Mouse (Mus musculus): ENCODE results near the gene Hspa12b. TPM values are rescaled to one million over a fixed set of nuclear protein-coding genes. Genes with fewer than 3 reads are reported as not detected.

The Hspa12b gene
- polyA plus RNA-seq, 1 experiment from 2014 or later: 8.6 TPM

- Histone ChIP-seq H3K27ac (peak overlapping the region; percentile 79), H3K9ac (peak overlapping the region; percentile 83), H3K9me3 (replicated peaks) (0 out of 2 replicates have a peak, but pooled peaks cover under 1% of the 10 kb centered on the region), H3K4me1 (peaks cover 35% of the 10 kb centered on the region), H3K4me2 (replicated peaks) (peak overlapping the region; percentile 81), H3K27me3 (no peaks in the 10 kb centered on the region), H3K4me3 (peak overlapping the region; percentile 55), H3K36me3 (no peaks in the 10 kb centered on the region)
- 1% methylated on average over 18 of the region's 18 CpGs for WGBS
- peak; percentile 75 for ATAC-seq (ENCODE audit: low FRiP score)
These were observed 32.4 kb downstream of the Hspa12b start for GRCm38 (mm10) chr2:131159491-131159910.

DNA sequence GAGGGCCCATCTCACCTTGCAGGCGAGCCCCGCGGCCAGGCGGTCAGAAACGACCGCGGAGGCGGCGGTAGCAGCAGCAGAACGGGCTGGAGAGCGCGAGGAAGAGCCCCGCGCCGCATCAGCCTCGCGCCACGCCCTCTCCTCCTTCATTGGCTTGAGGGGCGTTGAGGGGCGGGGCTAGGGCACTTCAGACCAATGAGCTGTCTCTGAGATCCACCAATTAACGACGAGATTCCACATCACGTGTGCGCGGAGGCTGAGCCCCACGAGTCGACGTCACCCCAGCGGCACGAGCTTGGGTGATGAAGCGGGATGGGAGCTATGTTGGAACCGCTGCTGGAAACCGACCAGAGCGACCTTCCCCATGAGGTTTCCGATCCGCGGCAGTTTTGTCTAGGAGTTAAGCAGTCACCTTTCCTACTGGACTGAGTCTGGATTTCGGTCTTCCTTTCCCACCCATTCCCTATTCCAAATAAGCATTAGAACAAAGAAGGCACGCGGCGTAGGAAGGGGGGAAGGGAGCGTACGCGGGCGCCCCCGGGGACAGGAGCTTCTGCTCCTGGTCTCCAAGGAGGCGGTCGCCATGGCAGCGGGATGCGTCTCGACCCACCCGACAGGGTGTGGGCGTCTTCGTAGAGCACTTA is 33.0 kb downstream of the Hspa12b start, which contains the start of gene 1700037H04Rik:
Gene 1700037H04Rik (minus strand): TSS at position 144 of the 644 bp plus-strand sequence.
- under 1% methylated on average over 54 of the region's 54 CpGs for WGBS
- Histone ChIP-seq H3K27ac (peak within 1 kb of the TSS; percentile 95), H3K4me2 (replicated peaks) (peak within 1 kb of the TSS; percentile 81), H3K27me3 (no peaks in the 10 kb centered on the region), H3K36me3 (no peaks in the 10 kb centered on the region), H3K9ac (peak within 1 kb of the TSS; percentile 83), H3K4me1 (peaks cover 35% of the 10 kb centered on the region), H3K9me3 (replicated peaks) (0 out of 2 replicates have a peak, but pooled peaks cover 5% of the 10 kb centered on the region), H3K4me3 (peak within 1 kb of the TSS; percentile 55)
- ATAC-seq (ENCODE audit: low FRiP score): peak; percentile 96

- peak overlapping the region; percentile 81 for H3K4me2 ChIP-seq (replicated peaks)
- peak overlapping the region; percentile 55 for H3K4me3 ChIP-seq
- H3K27me3 ChIP-seq: no peaks in the 10 kb centered on the region
- WGBS: under 1% methylated on average over 17 of the region's 17 CpGs
- peak overlapping the region; percentile 95 for H3K27ac ChIP-seq
- no peaks in the 10 kb centered on the region for H3K36me3 ChIP-seq
- peaks cover 35% of the 10 kb centered on the region for H3K4me1 ChIP-seq
- H3K9me3 ChIP-seq (replicated peaks): 0 out of 2 replicates have a peak, but pooled peaks cover 5% of the 10 kb centered on the region
- H3K9ac ChIP-seq: peak overlapping the region; percentile 72
- no peak for ATAC-seq (ENCODE audit: low FRiP score)
These were observed 33.6 kb downstream of the Hspa12b start for GRCm38 (mm10) chr2:131160671-131161111.

- 76% methylated on average over 7 of the region's 7 CpGs for WGBS
- Histone ChIP-seq H3K9ac (no peak overlapping the region), H3K4me3 (no peak overlapping the region), H3K4me1 (peaks cover 11% of the 10 kb centered on the region), H3K27me3 (no peaks in the 10 kb centered on the region), H3K36me3 (no peaks in the 10 kb centered on the region), H3K27ac (no peak overlapping the region), H3K9me3 (replicated peaks) (0 out of 2 replicates have a peak, but pooled peaks cover 5% of the 10 kb centered on the region), H3K4me2 (replicated peaks) (no peak overlapping the region)
- no peak for ATAC-seq (ENCODE audit: low FRiP score)
These were observed 36.8 kb downstream of the Hspa12b start for GRCm38 (mm10) chr2:131163924-131164323.

DNA sequence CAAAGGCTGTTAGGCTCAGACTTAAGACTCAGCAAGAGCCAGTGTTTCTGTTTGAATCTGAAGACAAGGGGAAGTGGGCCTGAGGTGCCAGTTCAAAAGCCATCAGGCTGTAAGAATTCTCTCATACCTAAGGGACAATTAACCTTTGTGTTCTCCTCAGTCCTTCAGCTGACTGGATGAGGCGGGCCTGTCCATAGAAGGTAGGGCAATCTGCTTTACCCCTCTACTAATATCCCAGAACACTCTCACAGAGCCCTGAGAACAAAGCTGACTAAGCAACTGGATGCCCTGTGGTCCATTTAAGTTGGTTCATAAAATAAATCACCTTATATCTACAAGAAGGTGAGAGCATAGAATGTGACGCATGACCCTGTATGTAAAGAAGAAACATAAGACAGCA is 39.1 kb downstream of the Hspa12b start:
- H3K36me3 ChIP-seq: no peaks in the 10 kb centered on the region
- 87% methylated on average over 2 of the region's 2 CpGs for WGBS
- H3K9me3 ChIP-seq (replicated peaks): 0 out of 2 replicates have a peak, but pooled peaks cover 5% of the 10 kb centered on the region
- H3K4me1 ChIP-seq: peaks cover 4% of the 10 kb centered on the region; the same call in 1 of the 2 replicates
- H3K4me3 ChIP-seq: no peak overlapping the region
- H3K9ac ChIP-seq: no peak overlapping the region
- no peak for ATAC-seq (ENCODE audit: low FRiP score)
- no peak overlapping the region for H3K4me2 ChIP-seq (replicated peaks)
- H3K27me3 ChIP-seq: peaks cover 10% of the 10 kb centered on the region
- no peak overlapping the region for H3K27ac ChIP-seq

- Histone ChIP-seq H3K4me3 (no peak overlapping the region), H3K4me1 (peaks cover 12% of the 10 kb centered on the region), H3K36me3 (peaks cover 6% of the 10 kb centered on the region; the same call in 1 of the 2 replicates), H3K27ac (no peak overlapping the region), H3K4me2 (replicated peaks) (no peak overlapping the region), H3K27me3 (peaks cover 28% of the 10 kb centered on the region), H3K9me3 (replicated peaks) (0 out of 2 replicates have a peak, but pooled peaks cover 5% of the 10 kb centered on the region), H3K9ac (no peak overlapping the region)
- no peak for ATAC-seq (ENCODE audit: low FRiP score)
- WGBS: 86% methylated on average over 6 of the region's 6 CpGs
These were observed 40.9 kb downstream of the Hspa12b start for GRCm38 (mm10) chr2:131167984-131168383.

- ATAC-seq (ENCODE audit: low FRiP score): no peak
- peaks cover 37% of the 10 kb centered on the region for H3K27me3 ChIP-seq
- no peak overlapping the region for H3K4me3 ChIP-seq
- peaks cover 6% of the 10 kb centered on the region; the same call in 1 of the 2 replicates for H3K36me3 ChIP-seq
- no peak overlapping the region for H3K4me2 ChIP-seq (replicated peaks)
- no peak overlapping the region for H3K27ac ChIP-seq
- peaks cover 18% of the 10 kb centered on the region for H3K4me1 ChIP-seq
- 82% methylated on average over 1 of the region's 1 CpGs for WGBS
- H3K9ac ChIP-seq: no peak overlapping the region
- H3K9me3 ChIP-seq (replicated peaks): 0 out of 2 replicates have a peak, but pooled peaks cover 5% of the 10 kb centered on the region
These were observed 41.8 kb downstream of the Hspa12b start for GRCm38 (mm10) chr2:131168914-131169313.

DNA sequence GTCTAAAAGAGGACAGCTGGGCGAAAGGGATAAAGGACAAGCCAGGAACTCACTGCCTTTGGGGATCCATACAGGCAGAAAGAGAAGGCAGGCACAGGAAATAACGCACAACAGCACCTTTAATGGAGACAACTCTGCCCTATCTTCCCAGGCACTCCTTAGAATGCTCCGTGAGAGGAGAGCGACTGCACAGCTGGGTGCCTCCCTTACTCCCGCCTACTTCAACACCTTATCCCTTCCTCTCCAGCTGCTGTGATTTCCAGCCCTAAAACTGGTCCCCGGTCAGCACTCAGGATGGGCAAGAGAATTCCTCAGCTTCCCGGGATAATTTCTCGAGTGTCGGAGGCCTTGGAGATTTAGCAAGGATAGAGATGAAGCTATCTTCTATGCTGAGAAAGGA is 43.9 kb downstream of the Hspa12b start:
- Histone ChIP-seq H3K4me3 (no peak overlapping the region), H3K4me1 (peaks cover 37% of the 10 kb centered on the region), H3K27ac (no peak overlapping the region), H3K9me3 (replicated peaks) (no peaks in the 10 kb centered on the region), H3K9ac (no peak overlapping the region), H3K27me3 (peaks cover 38% of the 10 kb centered on the region), H3K36me3 (peaks cover 6% of the 10 kb centered on the region; the same call in 1 of the 2 replicates), H3K4me2 (replicated peaks) (peak overlapping the region; percentile 43)
- no peak for ATAC-seq (ENCODE audit: low FRiP score)
- WGBS: 18% methylated on average over 9 of the region's 9 CpGs

DNA sequence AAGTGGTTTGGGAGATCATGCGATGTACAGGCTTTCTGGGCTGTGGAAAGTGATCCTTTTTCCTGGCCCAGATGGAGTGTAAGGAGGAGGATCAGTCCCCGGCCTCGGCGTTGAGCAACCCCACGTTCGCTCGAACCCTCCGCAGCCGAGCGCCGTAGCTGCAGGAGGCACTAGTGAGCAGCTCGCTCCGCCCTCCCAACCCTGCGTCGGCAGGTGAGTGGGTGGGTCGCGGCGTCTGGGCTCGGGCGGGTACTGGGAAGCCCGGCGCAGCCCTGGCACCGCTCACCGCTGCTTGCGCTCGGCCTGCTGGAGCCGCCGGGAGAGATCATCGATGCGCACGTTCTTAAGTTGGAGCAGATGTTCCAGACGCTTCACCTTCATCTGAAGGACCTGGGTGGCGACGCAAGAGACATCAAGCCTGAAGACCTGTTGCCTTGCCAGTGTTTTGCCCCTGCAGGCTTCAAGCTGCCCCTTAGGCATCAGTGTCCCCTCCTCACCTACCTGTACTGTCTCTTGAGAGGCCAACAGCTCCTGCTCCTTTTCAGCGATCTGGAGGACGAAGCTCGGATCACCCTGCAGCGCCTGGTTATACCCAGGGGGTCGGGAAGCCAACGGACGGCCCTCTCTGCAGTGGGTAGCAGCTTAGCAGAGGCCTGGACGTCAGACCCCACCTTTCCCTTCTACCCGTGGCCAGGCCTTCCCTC is 44.5 kb downstream of the Hspa12b start:
- Histone ChIP-seq H3K36me3 (peaks cover 6% of the 10 kb centered on the region; the same call in 1 of the 2 replicates), H3K9ac (0 out of 2 replicates have a peak overlapping the region, but pooled peaks have one; percentile 18), H3K4me3 (peak overlapping the region; percentile 23), H3K4me1 (peaks cover 41% of the 10 kb centered on the region), H3K4me2 (replicated peaks) (peak overlapping the region; percentile 43), H3K27ac (no peak overlapping the region), H3K27me3 (peaks cover 38% of the 10 kb centered on the region), H3K9me3 (replicated peaks) (no peaks in the 10 kb centered on the region)
- ATAC-seq (ENCODE audit: low FRiP score): no peak
- 8% methylated on average over 39 of the region's 43 CpGs for WGBS

DNA sequence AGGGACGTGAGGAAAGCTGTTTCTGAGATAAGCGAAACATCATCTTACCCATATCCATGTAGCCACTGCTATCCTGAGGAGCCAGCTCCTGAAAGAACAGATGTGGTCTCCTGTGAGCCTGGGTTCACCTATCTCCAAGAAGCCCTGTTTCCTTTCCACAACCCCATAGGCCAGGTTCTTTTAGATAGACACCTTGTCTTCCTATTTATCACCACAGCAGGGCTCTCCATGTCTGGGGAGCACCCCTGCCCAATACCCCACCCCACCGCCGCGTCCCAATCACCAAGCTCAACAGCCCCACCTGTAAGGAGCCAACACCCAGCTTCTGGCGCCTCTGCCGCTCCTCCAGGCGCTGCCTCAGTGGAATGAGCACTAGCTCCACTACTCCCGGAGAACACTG is 45.2 kb downstream of the Hspa12b start:
- peaks cover 38% of the 10 kb centered on the region for H3K27me3 ChIP-seq
- 43% methylated on average over 9 of the region's 9 CpGs for WGBS
- no peaks in the 10 kb centered on the region for H3K9me3 ChIP-seq (replicated peaks)
- H3K4me3 ChIP-seq: no peak overlapping the region
- no peak overlapping the region for H3K9ac ChIP-seq
- peaks cover 9% of the 10 kb centered on the region for H3K36me3 ChIP-seq
- peaks cover 49% of the 10 kb centered on the region for H3K4me1 ChIP-seq
- no peak overlapping the region for H3K4me2 ChIP-seq (replicated peaks)
- no peak for ATAC-seq (ENCODE audit: low FRiP score)
- no peak overlapping the region for H3K27ac ChIP-seq

DNA sequence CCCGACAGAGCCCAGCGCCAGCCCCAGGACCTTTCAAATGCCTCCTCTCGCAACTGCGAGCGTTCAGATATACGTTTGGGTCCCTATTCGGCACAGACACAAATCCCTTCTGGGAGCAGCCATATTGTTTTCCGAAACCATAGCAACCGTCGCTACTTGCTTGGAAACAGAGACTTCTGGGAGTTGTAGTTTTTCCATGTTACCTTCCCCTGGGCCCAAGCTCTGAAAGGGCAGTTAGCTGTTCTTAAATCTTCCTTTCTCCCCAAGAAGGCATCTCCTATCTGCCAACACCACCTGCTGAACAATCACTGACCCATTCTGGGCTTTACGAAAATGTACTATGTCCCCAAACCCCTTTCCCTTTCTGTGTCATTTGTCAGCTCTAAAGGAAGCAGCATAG is 47.6 kb downstream of the Hspa12b start:
- Histone ChIP-seq H3K9me3 (replicated peaks) (no peaks in the 10 kb centered on the region), H3K4me1 (peaks cover 68% of the 10 kb centered on the region), H3K4me3 (peak overlapping the region; percentile 38), H3K27me3 (peaks cover 38% of the 10 kb centered on the region), H3K27ac (no peak overlapping the region), H3K4me2 (replicated peaks) (peak overlapping the region; percentile 87), H3K9ac (peak overlapping the region; percentile 49), H3K36me3 (peaks cover 16% of the 10 kb centered on the region)
- WGBS: 5% methylated on average over 11 of the region's 11 CpGs
- ATAC-seq (ENCODE audit: low FRiP score): peak; percentile 47

DNA sequence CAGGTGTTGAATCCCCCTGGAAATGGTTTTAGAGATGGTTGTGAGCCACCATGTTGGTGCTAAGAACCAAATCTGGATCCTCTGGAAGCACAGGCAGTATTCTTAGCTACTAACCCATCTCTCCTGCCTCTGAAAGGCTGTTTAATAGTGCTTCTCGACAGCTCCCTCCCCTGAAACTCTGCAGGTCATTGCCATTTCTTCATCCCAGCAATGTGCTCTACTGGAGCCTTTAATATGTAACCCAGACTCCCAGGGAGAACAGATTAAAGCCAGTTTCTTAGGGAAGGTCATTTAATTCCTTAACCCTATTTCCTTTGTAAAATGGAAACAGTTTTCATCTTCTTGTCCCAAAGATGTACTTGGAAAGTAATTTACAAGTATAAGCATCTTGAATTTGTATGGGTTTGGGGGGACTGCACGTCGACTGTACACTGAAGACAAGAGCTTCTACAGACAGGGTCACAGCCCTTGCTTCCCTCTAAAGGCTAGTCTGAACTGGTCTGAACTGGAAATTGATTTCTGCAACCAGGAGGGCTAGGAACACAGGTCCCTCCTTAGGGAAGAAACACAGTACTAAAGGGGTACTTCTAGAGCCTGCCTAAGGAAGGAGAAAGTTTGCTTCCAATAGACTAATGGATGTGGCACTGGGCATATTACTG is 48.3 kb downstream of the Hspa12b start:
- Histone ChIP-seq H3K4me2 (replicated peaks) (no peak overlapping the region), H3K4me1 (peaks cover 68% of the 10 kb centered on the region), H3K9me3 (replicated peaks) (no peaks in the 10 kb centered on the region), H3K27ac (peak overlapping the region; percentile 41; the same call in 1 of the 2 replicates), H3K9ac (no peak overlapping the region), H3K4me3 (no peak overlapping the region), H3K36me3 (peaks cover 16% of the 10 kb centered on the region), H3K27me3 (peaks cover 35% of the 10 kb centered on the region)
- 72% methylated on average over 3 of the region's 3 CpGs for WGBS
- no peak for ATAC-seq (ENCODE audit: low FRiP score)
